Mouse (Mus musculus): ENCODE measurements around the gene Trabd2b.

Gene Trabd2b

DNA sequence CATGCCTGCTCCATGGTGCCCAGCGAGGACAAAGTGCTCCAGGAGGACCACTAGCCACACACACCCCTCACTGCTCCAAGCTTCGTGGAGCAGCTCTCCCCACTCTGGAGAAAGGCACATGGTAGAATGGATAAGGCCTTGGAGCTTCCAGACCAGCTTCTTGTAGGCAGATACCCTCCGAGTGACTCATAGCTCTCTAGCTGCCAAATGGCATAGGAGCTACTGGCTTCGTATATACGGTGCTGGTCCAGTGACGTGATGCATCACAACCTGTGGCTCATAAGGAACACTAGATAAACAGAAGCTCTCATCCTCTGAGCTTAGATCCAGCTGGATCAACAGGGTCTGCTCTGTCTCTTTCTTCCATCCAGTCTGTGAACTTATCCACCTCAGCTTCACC, 244.0 kb downstream of the Trabd2b start:
- no peak for DNase-seq (ENCODE audit: low read depth)

DNA sequence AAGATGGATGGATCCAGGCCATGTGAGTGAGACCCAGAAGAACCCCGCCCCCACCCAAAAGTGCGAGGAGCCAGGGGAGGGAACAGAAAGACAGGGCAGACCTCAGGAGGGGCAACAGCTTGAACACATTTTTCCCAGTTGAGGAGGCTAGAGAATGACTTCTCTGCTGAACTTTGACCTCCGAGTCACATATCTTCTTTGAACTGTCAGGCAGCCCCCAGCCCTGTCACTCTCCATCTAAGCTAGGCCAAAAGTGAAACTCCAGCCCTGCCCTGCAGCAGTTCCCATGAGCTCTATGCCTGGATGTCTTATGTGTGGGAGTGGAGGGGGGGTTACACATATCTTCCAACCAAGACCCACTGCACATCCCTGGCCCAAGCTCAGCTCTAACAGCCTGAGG, 244.5 kb downstream of the Trabd2b start:
- no peak for DNase-seq (ENCODE audit: low read depth)

DNA sequence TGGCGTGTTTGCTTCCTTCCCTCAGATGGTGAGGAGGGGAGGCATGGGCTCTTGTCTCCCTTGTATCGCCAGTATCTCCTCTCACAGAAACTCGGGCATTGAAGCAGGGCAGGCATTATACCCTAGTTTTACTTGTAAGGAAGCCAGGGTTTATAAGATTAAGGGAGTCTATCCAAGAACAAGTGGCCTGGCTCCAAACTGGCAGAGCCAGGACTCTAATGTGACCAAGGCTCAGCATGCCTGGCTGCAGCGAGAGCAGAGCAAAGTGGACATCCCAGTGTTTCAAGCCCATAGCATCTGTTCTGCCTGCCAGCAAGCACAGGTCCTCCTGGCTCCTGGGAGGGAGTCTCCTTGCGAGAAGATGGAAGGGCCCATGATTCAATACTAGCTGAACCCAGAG, 245.1 kb downstream of the Trabd2b start:
- DNase-seq (ENCODE audit: low read depth): no peak

DNA sequence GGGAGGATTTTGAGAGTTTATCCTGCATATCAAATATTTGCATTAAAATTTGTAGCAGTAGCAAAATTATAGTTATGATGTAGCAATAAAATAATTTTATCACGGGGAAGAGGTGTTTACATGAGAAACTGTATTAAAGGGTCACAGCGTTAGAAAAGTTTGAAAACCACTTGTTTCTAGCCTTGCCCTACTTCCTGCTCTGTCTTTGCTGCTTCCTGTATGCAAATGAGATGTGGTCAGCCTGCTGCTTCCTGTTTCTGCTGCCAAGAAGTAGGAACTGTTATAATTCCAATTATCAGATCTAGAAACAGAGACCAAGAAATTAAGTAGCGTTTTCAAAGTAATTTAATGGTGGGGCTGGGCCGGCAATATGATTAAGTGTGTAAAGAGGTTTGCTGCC, 245.9 kb downstream of the Trabd2b start:
- no peak for DNase-seq (ENCODE audit: low read depth)

DNA sequence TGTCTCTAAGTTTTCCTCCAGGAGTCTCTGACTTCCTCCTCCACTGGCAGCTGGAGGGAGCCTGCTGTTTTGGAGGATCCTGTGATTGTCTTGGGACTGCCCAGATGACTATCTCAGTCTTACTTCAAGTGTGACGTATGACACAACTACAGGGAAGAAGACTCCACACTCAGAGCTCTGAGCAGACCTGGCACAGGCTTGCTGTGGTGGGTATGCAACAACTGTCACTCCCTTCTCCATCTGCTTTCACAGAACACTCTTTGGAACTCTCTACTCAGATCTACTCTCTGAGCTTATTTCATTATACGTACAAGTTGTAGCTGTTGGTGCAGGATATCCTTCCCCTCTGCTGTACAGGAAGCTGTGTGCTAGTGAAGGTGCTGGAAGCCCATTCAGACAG, 251.4 kb downstream of the Trabd2b start:
- no peak for DNase-seq (ENCODE audit: low read depth)

DNA sequence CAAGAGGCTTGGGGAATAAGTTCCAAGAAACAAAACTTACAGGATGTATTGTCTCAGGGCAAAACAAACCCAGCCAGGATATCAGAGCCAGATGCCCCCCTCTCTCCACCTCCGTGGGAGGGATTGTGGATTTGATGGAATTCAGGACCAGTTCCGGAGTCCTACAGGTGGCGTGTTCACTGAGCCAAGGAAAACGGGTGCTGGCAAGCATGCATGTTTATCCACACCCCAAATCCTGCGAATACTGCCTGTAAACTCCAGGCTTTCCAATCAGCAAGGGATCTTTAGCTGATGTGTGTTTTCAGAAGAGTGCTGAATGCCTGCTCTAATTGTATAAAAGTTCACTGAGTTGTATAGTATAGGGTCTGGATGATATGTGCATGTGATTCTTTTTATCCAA, 253.4 kb downstream of the Trabd2b start:
- peak; percentile 26 for DNase-seq (ENCODE audit: low read depth)

DNA sequence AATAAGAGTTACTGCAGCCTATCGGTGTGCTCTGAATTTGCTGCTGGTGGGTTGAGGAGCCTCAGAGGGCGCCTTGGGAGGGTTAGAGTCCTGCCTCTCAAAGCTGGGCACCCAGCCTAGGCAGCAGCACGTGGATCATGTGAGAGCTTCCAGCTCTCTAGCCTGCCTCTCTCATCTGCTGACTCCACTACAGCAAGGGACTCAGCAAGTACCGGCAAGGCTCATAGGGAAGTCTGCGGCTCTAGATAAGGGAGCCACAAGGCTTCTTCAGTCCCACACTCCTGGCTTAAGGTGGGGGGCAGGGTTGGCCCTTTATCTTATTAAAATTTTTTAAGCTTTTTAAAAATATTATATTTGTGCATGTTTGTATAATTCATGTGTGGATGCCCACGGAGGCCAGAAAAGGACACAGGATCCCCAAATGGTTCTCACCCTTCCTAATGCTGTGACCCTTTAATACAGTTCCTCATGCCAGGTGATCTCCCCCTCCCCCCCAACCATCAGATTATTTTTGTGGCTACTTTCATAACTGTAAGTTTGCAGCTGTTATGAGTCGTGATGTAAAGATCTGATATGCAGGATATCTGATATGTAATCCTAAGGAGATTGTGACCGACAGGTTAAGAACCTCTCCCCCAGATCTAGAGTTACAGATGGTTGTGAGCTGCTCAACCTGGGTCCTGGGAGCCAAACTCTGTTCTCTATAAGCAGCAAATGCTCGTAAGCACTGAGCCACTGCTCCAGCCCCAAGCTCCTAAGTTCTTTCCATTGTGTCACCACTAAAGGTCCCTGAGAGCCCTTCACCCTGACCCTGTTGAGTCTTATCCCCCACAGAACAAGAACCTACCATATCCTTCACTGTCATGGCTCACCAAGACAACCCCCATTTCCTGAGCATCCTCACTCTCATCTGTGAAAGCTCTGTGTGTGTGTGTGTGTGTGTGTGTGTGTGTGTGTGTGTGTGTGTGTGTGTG, 257.8 kb downstream of the Trabd2b start:
- DNase-seq (ENCODE audit: low read depth): no peak
